Mouse (Mus musculus) C2C12 (cell line): ENCODE measurements at regions not wholly inside any gene's neighbourhood (a gene's known extent, or its start where the extent isn't known, plus 50 kb on each side); places are given as distances from the start of the nearest gene placed in this dataset.

ENCODE experiments used
- H3K27me3 ChIP-seq: one replicate; pipeline ENCODE4 v1.6.1; 2011; ENCODE audit not compliant: control insufficient read depth, insufficient read depth, insufficient read length
- H3K36me3 ChIP-seq: one replicate; pipeline ENCODE4 v1.6.1; 2011; ENCODE audit not compliant: control insufficient read depth, insufficient read depth
- H3K4me3 ChIP-seq: one replicate; pipeline ENCODE4 v1.5.1; 2011; ENCODE audit warnings: mild to moderate bottlenecking, control low read depth; ENCODE audit not compliant: poor library complexity, insufficient read depth, severe bottlenecking
- H3K79me2 ChIP-seq: one replicate; pipeline ENCODE4 v1.6.1; 2011; ENCODE audit not compliant: control insufficient read depth, insufficient read depth
- H3K79me3 ChIP-seq: one replicate; pipeline ENCODE4 v1.6.1; 2011; ENCODE audit warnings: low read depth, control low read depth
- H3ac ChIP-seq: one replicate; pipeline ENCODE3; 2011; ENCODE audit warnings: low read depth; ENCODE audit not compliant: control insufficient read depth, insufficient read length
- CEBPB ChIP-seq: IDR thresholded peaks from one replicate; pipeline ENCODE4 v1.6.1; 2011; ENCODE audit warnings: low read depth, mild to moderate bottlenecking, control low read depth, moderate library complexity
- CTCF ChIP-seq: IDR thresholded peaks from one replicate; pipeline ENCODE4 v1.5.1; 2011; ENCODE audit not compliant: control insufficient read depth, insufficient read depth, insufficient read length
- FOSL1 ChIP-seq: IDR thresholded peaks from one replicate; pipeline ENCODE4 v1.8.0; 2011; ENCODE audit warnings: mild to moderate bottlenecking, low read length; ENCODE audit not compliant: poor library complexity, insufficient read depth, severe bottlenecking
- MAX ChIP-seq: IDR thresholded peaks from one replicate; pipeline ENCODE4 v1.6.1; 2011; ENCODE audit warnings: mild to moderate bottlenecking, control low read depth
- MYOD1 ChIP-seq: IDR thresholded peaks from one replicate; pipeline ENCODE4 v1.6.1; 2011; ENCODE audit warnings: low read depth; ENCODE audit not compliant: control insufficient read depth, insufficient read length
- MYOG ChIP-seq: IDR thresholded peaks from one replicate; pipeline ENCODE4 v1.6.1; 2011; ENCODE audit not compliant: control insufficient read depth, insufficient read length; ENCODE audit errors: extremely low read depth
- USF1 ChIP-seq: IDR thresholded peaks from one replicate; pipeline ENCODE4 v1.6.1; 2011; ENCODE audit warnings: low read depth, mild to moderate bottlenecking, control low read depth, moderate library complexity

DNA sequence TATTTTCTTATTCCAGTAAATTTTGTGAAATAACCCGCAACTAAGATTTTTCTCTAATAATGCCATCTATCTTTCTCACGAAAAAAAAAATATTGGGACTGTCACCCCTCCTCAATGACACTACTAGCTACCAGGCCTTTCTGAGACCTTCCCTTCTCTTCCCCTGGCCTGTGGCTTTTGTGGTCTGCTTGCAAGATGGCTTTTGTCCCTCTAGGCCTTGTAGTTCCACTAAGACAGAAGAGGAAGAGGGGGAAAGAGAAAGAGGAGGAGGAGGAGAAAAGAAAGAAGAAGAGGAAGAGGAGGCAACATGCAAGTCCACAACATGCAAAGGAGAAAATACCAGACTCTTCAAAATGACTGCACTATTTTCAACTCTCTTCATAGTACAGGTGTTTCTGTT lies 590.9 kb upstream of the Sall1 start:
- no peak for TF ChIP-seq CTCF
- no peak for TF ChIP-seq USF1
- no peak for TF ChIP-seq CEBPB
- no peak for TF ChIP-seq MYOD1
- TF ChIP-seq FOSL1 = no peak
- TF ChIP-seq MAX = no peak
- no peak for TF ChIP-seq MYOG
- Histone ChIP-seq H3K79me3 (no peaks in the 10 kb centered on the region), H3K4me3 (no peak overlapping the region), H3K36me3 (no peaks in the 10 kb centered on the region), H3ac (no peak overlapping the region), H3K27me3 (no peaks in the 10 kb centered on the region), H3K79me2 (no peaks in the 10 kb centered on the region)

DNA sequence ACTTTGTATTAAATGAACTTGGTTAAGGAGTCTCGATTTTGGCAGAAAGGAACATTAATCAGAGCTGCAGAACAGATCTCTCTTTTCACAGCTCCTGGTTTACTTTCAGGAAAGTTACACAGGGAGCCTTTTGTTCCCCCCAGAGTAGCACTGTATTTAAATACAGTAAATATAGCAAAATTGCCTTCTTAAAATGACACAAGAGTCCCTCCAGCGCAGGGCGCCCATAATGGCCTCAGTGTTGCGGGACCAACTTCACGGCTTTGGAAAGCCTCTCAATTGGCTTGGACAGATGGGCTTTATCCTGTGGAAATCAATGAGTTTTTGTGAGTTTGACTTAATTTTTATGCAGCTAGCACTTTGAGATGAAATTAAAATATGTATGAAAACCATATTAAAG lies 588.3 kb upstream of the Sall1 start:
- no peaks in the 10 kb centered on the region for H3K79me3 ChIP-seq
- no peak for TF ChIP-seq FOSL1
- TF ChIP-seq MYOG = no peak
- no peak for TF ChIP-seq MAX
- no peak for TF ChIP-seq MYOD1
- no peak for TF ChIP-seq CTCF
- no peak for TF ChIP-seq USF1
- TF ChIP-seq CEBPB = no peak
- no peaks in the 10 kb centered on the region for H3K27me3 ChIP-seq
- no peak overlapping the region for H3ac ChIP-seq
- H3K4me3 ChIP-seq = no peak overlapping the region
- no peaks in the 10 kb centered on the region for H3K36me3 ChIP-seq
- no peaks in the 10 kb centered on the region for H3K79me2 ChIP-seq

DNA sequence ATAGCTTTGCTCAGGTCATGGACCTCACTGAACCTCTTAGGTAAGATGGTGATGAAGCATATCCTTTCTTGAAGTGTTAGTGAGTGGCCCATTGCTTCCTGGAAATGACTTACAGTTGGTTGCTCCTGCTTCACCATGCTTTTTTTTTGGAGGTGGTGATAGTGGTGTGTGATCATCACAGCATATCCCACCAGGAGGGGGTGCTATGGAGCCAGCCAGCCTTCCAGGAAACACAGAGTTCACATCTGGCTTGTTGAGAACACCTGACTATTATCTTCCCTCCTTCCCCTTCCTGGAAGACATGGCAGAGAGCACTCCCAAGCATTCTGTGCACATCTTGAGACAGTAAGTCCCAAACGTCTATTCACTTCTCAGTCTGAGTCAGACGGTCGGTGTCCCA lies 586.6 kb upstream of the Sall1 start:
- no peaks in the 10 kb centered on the region for H3K27me3 ChIP-seq
- no peaks in the 10 kb centered on the region for H3K36me3 ChIP-seq
- H3K79me3 ChIP-seq = no peaks in the 10 kb centered on the region
- H3K4me3 ChIP-seq = no peak overlapping the region
- no peaks in the 10 kb centered on the region for H3K79me2 ChIP-seq
- no peak overlapping the region for H3ac ChIP-seq
- TF ChIP-seq FOSL1 (no peak), CTCF (no peak), MYOG (no peak), CEBPB (no peak), USF1 (no peak)

DNA sequence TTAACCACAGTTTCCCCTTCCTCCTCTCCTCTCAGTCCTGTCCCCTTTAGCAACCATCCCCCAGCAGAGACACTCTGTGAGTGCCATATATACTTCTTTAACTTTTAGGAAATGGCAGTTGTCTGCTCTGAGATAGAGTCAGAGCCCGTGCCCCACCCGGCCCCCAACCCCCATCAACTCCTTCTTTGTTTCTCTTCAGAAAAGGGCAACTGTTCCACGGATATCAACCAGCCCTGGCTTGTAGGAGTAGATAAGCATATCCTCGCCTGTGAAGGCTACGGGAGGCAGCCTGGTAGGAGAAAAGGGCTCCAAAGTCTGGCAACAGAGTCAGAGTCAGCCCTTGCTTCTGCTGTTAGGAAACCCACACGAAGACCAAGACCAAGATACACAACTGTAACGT lies 574.1 kb upstream of the Sall1 start:
- no peak overlapping the region for H3K4me3 ChIP-seq
- no peaks in the 10 kb centered on the region for H3K36me3 ChIP-seq
- no peaks in the 10 kb centered on the region for H3K27me3 ChIP-seq
- TF ChIP-seq CTCF (no peak), MYOG (no peak), USF1 (no peak), MAX (no peak), CEBPB (no peak), FOSL1 (no peak), MYOD1 (no peak)
- H3K79me3 ChIP-seq = no peaks in the 10 kb centered on the region
- H3ac ChIP-seq = no peak overlapping the region
- no peaks in the 10 kb centered on the region for H3K79me2 ChIP-seq

DNA sequence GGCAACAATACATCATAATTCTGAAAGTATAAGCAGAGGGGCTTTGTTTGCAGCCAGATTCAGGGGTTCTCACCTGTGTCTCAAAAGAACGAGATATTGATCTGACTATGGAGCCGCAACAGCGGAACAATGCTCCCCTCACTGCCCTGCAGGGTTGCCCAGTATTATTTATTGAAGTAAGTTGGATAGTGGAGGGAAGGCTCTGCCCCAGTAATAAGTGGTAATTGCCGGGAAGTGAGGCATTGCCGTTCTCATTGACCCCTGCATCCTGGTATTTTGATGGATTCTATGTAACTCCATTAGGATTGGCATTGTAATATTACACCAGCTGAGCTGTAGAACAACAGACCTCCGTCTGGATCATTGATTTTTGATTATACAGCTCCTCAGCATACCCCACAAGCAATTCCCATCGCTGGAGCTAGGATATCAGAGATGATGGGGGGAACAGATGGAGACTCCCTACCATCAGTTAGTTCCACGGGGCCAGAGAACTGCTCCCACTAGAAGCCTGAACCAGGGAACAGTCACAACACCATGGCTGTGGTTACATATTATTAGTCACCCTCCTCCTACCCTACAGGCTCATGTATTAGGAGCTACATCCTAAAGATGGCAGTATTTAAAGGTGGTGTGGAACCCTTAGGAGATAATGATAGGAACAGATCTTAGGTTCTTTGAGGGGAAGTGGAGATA lies 572.0 kb upstream of the Sall1 start:
- no peaks in the 10 kb centered on the region for H3K79me3 ChIP-seq
- H3K4me3 ChIP-seq = no peak overlapping the region
- H3K36me3 ChIP-seq = no peaks in the 10 kb centered on the region
- H3ac ChIP-seq = no peak overlapping the region
- no peaks in the 10 kb centered on the region for H3K27me3 ChIP-seq
- H3K79me2 ChIP-seq = no peaks in the 10 kb centered on the region
- TF ChIP-seq MYOD1 = no peak

DNA sequence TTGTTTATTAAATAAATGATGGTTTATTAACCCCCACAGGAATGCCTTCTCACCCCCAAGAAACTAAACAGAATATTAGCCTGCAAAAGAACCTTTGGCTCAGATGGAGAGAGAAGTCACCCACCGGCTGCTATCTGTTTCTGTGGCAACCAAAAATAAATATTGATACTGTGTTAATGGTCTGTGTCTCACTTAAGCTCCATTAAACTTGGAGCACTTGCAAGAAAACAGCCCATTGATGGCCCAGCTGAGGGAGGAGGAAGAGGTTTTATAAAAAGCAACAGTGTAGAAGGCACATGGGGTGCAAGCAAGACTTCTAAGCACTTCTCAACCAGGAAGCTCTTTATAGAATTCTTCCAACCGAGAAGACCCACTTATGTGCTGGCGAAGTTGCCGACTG lies 565.1 kb upstream of the Sall1 start:
- TF ChIP-seq USF1 (no peak), MAX (no peak), FOSL1 (no peak), CEBPB (no peak), MYOG (no peak), MYOD1 (no peak), CTCF (no peak)
- no peaks in the 10 kb centered on the region for H3K36me3 ChIP-seq

More for the DNA sequence above, 565.1 kb upstream of the Sall1 start:
- Histone ChIP-seq H3K79me3 (no peaks in the 10 kb centered on the region), H3K4me3 (no peak overlapping the region), H3K79me2 (no peaks in the 10 kb centered on the region), H3K27me3 (no peaks in the 10 kb centered on the region), H3ac (no peak overlapping the region)
